Mouse (Mus musculus) G1E (cell line): ENCODE data around the gene Ssh2. TPM values are rescaled to one million over a fixed set of nuclear protein-coding genes. Genes with fewer than 3 reads are reported as not detected.

ENCODE experiments used
- ATAC-seq: 2 replicates; pipeline ENCODE4 v1.8.0; 2016; ENCODE audit warnings: mild to moderate bottlenecking; ENCODE audit not compliant: insufficient number of reproducible peaks, poor library complexity, low FRiP score, severe bottlenecking; ENCODE audit errors: extremely low read depth
- DNase-seq: peaks from one replicate; pipeline ENCODE4 v3.0.0; 2012; ENCODE audit warnings: low spot score
- H3K27me3 ChIP-seq: 2 replicates; pipeline ENCODE4 v1.6.1; 2012; ENCODE audit warnings: mild to moderate bottlenecking, low read length, inconsistent platforms; ENCODE audit not compliant: insufficient read depth
- H3K36me3 ChIP-seq: replicated peaks from 2 replicates; pipeline ENCODE3; 2012; ENCODE audit warnings: mild to moderate bottlenecking, inconsistent platforms
- H3K4me1 ChIP-seq: 2 replicates; pipeline ENCODE4 v1.6.1; 2012; ENCODE audit warnings: low read depth, low read length, inconsistent platforms, mixed read lengths; ENCODE audit not compliant: insufficient read depth
- H3K4me3 ChIP-seq: 2 replicates; pipeline ENCODE4 v1.5.1; 2012; ENCODE audit warnings: low read depth, mild to moderate bottlenecking, inconsistent platforms, low read length, moderate library complexity, mixed read lengths
- H3K9me3 ChIP-seq: replicated peaks from 2 replicates; pipeline ENCODE4 v1.6.1; 2012; ENCODE audit warnings: inconsistent platforms
- CTCF ChIP-seq: IDR thresholded peaks from 2 replicates; pipeline ENCODE4 v1.5.1; 2012; ENCODE audit warnings: low read depth, low read length, inconsistent platforms, mixed read lengths
- GATA1 ChIP-seq: IDR thresholded peaks from 2 replicates; pipeline ENCODE4 v1.6.1; 2012; ENCODE audit warnings: borderline replicate concordance, low read length, inconsistent platforms, mixed read lengths
- GATA2 ChIP-seq: IDR thresholded peaks from 2 replicates; pipeline ENCODE4 v1.6.1; 2012; ENCODE audit warnings: low read depth, low read length, inconsistent platforms, borderline replicate concordance
- POLR2AphosphoS5 ChIP-seq: IDR thresholded peaks from 2 replicates; pipeline ENCODE4 v1.6.1; 2012; ENCODE audit warnings: low read depth, low read length, inconsistent platforms; ENCODE audit not compliant: insufficient replicate concordance
- TAL1 ChIP-seq: conservative IDR thresholded peaks from 2 replicates; pipeline ENCODE4 v1.6.1; 2012; ENCODE audit warnings: low read depth, low read length, inconsistent platforms, mixed read lengths
- polyA plus RNA-seq: library from polyadenylated mRNA; stranded (reverse); fragments of >175 nt; gene quantifications from 2 replicates; pipeline ENCODE4 v1.2.3, GENCODE M21; 2012
- total RNA-seq, 2 experiments: library from RNA; stranded (forward) in 1 of 2; stranded (reverse) in 1 of 2; fragments of 200-1000 nt in 1 of 2; fragments of >200 nt in 1 of 2; fragmentation: Nextera tagmentation in 1 of 2; gene quantifications; 2 replicates each; pipeline ENCODE4 v1.2.3; 2014 to 2017

Gene Ssh2
- total and polyA plus RNA-seq, 3 experiments = 15.1 to 34.6 (median 25.0) TPM

GRCm38 (mm10) chr11:77471407-77471806, 255.3 kb downstream of the Ssh2 start:
- peaks cover 2% of the 10 kb centered on the region; the same call in 1 of the 2 replicates for H3K4me1 ChIP-seq
- H3K36me3 ChIP-seq = no peaks in the 10 kb centered on the region
- DNase-seq = no peak
- TF ChIP-seq CTCF (no peak), GATA2 (no peak), GATA1 (no peak), POLR2AphosphoS5 (no peak), TAL1 (no peak)
- no peaks in the 10 kb centered on the region for H3K9me3 ChIP-seq
- no peak for ATAC-seq
- H3K4me3 ChIP-seq = no peak overlapping the region
- H3K27me3 ChIP-seq = peaks cover 60% of the 10 kb centered on the region

- Histone ChIP-seq H3K9me3 (no peaks in the 10 kb centered on the region), H3K36me3 (no peaks in the 10 kb centered on the region), H3K27me3 (peaks cover 60% of the 10 kb centered on the region), H3K4me3 (no peak overlapping the region), H3K4me1 (no peaks in the 10 kb centered on the region; the same call in 1 of the 2 replicates)
- no peak for ATAC-seq
- TF ChIP-seq GATA2 (no peak), GATA1 (no peak), CTCF (no peak), POLR2AphosphoS5 (no peak), TAL1 (no peak)
- no peak for DNase-seq
These were observed 256.7 kb downstream of the Ssh2 start for GRCm38 (mm10) chr11:77472775-77473174.

- no peak for ATAC-seq
- no peak for TF ChIP-seq TAL1
- no peak for TF ChIP-seq CTCF
- no peak for TF ChIP-seq POLR2AphosphoS5
- no peak for TF ChIP-seq GATA1
- TF ChIP-seq GATA2 = no peak
- no peaks in the 10 kb centered on the region for H3K36me3 ChIP-seq
- no peaks in the 10 kb centered on the region for H3K9me3 ChIP-seq
- no peak for DNase-seq
- H3K4me1 ChIP-seq = no peaks in the 10 kb centered on the region; the same call in 1 of the 2 replicates
- H3K4me3 ChIP-seq = no peak overlapping the region
- H3K27me3 ChIP-seq = peaks cover 54% of the 10 kb centered on the region
These were observed 260.1 kb downstream of the Ssh2 start for GRCm38 (mm10) chr11:77476216-77476615.

GRCm38 (mm10) chr11:77476895-77477294, 260.8 kb downstream of the Ssh2 start:
- no peaks in the 10 kb centered on the region for H3K9me3 ChIP-seq
- peaks cover 59% of the 10 kb centered on the region for H3K27me3 ChIP-seq
- no peak overlapping the region for H3K4me3 ChIP-seq
- no peaks in the 10 kb centered on the region; the same call in 1 of the 2 replicates for H3K4me1 ChIP-seq
- H3K36me3 ChIP-seq = no peaks in the 10 kb centered on the region
- ATAC-seq (no peak), DNase-seq (no peak)
- no peak for TF ChIP-seq POLR2AphosphoS5
- no peak for TF ChIP-seq GATA2
- TF ChIP-seq CTCF = no peak
- TF ChIP-seq TAL1 = no peak
- no peak for TF ChIP-seq GATA1

- no peaks in the 10 kb centered on the region for H3K4me1 ChIP-seq
- no peaks in the 10 kb centered on the region for H3K36me3 ChIP-seq
- no peak for DNase-seq
- no peaks in the 10 kb centered on the region for H3K9me3 ChIP-seq
- TF ChIP-seq POLR2AphosphoS5 = no peak
- TF ChIP-seq TAL1 = no peak
- no peak for TF ChIP-seq GATA2
- no peak for TF ChIP-seq CTCF
- no peak for TF ChIP-seq GATA1
- H3K4me3 ChIP-seq = no peak overlapping the region
- peaks cover 61% of the 10 kb centered on the region for H3K27me3 ChIP-seq
- no peak for ATAC-seq
These were observed 267.0 kb downstream of the Ssh2 start for GRCm38 (mm10) chr11:77483043-77483442.

GRCm38 (mm10) chr11:77483510-77484255, 267.6 kb downstream of the Ssh2 start:
- Histone ChIP-seq H3K4me3 (no peak overlapping the region), H3K36me3 (no peaks in the 10 kb centered on the region), H3K9me3 (no peaks in the 10 kb centered on the region), H3K4me1 (0 out of 2 replicates have a peak, but pooled peaks cover 1% of the 10 kb centered on the region), H3K27me3 (peaks cover 65% of the 10 kb centered on the region)
- no peak for DNase-seq
- TF ChIP-seq CTCF (no peak), POLR2AphosphoS5 (no peak), TAL1 (no peak), GATA2 (no peak)
- ATAC-seq = no peak
